Mouse (Mus musculus) limb, embryonic 11.5 days (tissue): ENCODE results near the gene Hnrnpm. TPM values are rescaled to one million over a fixed set of nuclear protein-coding genes. Genes with fewer than 3 reads are reported as not detected.

ENCODE experiments used
- ATAC-seq: fragments of 200-750 bp; cut with Nextera tagmentation; 2 replicates; pipeline ENCODE4 v1.8.0; 2017; ENCODE audit warnings: low read depth; ENCODE audit not compliant: insufficient number of reproducible peaks, low FRiP score, low TSS enrichment
- DNase-seq: peaks from one replicate; pipeline ENCODE4 v3.0.0-alpha.2; 2015; ENCODE audit warnings: low spot score
- H3K27ac ChIP-seq: fragments of 300-500 bp; sonication (generic); replicated peaks from 2 replicates; pipeline ENCODE4 v1.5.1; 2014; ENCODE audit warnings: low read depth, mild to moderate bottlenecking, low read length
- H3K27me3 ChIP-seq: fragments of 300-500 bp; sonication (generic); 2 replicates; pipeline ENCODE4 v1.6.1; 2014; ENCODE audit warnings: mild to moderate bottlenecking, low read length, mixed read lengths; ENCODE audit not compliant: control insufficient read depth, insufficient read depth
- H3K36me3 ChIP-seq: fragments of 300-500 bp; sonication (generic); 2 replicates; pipeline ENCODE4 v1.6.1; 2014; ENCODE audit warnings: mild to moderate bottlenecking, low read length, moderate library complexity, mixed read lengths; ENCODE audit not compliant: control insufficient read depth, insufficient read depth
- H3K4me1 ChIP-seq: fragments of 300-500 bp; sonication (generic); 2 replicates; pipeline ENCODE4 v1.6.1; 2014; ENCODE audit warnings: low read length, mixed read lengths; ENCODE audit not compliant: control insufficient read depth, insufficient read depth
- H3K4me2 ChIP-seq: fragments of 300-500 bp; sonication (generic); 2 replicates; pipeline ENCODE4 v1.6.1; 2014; ENCODE audit warnings: low read depth, mild to moderate bottlenecking, moderate library complexity; ENCODE audit not compliant: severe bottlenecking
- H3K4me3 ChIP-seq: fragments of 300-500 bp; sonication (generic); 2 replicates; pipeline ENCODE4 v1.5.1; 2014; ENCODE audit warnings: low read depth, low read length
- H3K9ac ChIP-seq: fragments of 300-500 bp; sonication (generic); 2 replicates; pipeline ENCODE4 v1.6.1; 2014; ENCODE audit warnings: mild to moderate bottlenecking, low read length
- H3K9me3 ChIP-seq: fragments of 300-500 bp; sonication (generic); 2 replicates; pipeline ENCODE4 v1.6.1; 2016; ENCODE audit warnings: low read length; ENCODE audit not compliant: control insufficient read depth
- WGBS: fragments of 180-500 bp; shearing (Covaris S2); extraction: QIAGEN DNeasy Blood & Tissue Kit; methylation state at CpG from one replicate; pipeline ENCODE4 v1.1.7; 2014; 5-methylcytosine and 5-hydroxymethylcytosine counted together
- polyA plus RNA-seq: library from polyadenylated mRNA; unstranded; fragments of >200 nt; fragmentation: Nextera tagmentation; extraction: Ambion mirVana; gene quantifications from 2 replicates; pipeline ENCODE4 v1.2.1, GENCODE M21; 2014

Gene Hnrnpm
- polyA plus RNA-seq, 1 experiment from 2014 or later = 644 TPM

GRCm38 (mm10) chr17:33600831-33601230 lies 85.8 kb downstream of the Hnrnpm start:
- no peaks in the 10 kb centered on the region for H3K27me3 ChIP-seq
- no peak for ATAC-seq
- H3K4me1 ChIP-seq = no peaks in the 10 kb centered on the region
- H3K4me2 ChIP-seq = no peak overlapping the region
- no peaks in the 10 kb centered on the region for H3K36me3 ChIP-seq
- WGBS = 84% methylated on average over 3 of the region's 3 CpGs
- peaks cover 6% of the 10 kb centered on the region; the same call in 1 of the 2 replicates for H3K9me3 ChIP-seq
- DNase-seq = no peak
- H3K27ac ChIP-seq = no peak overlapping the region
- H3K4me3 ChIP-seq = no peak overlapping the region
- H3K9ac ChIP-seq = no peak overlapping the region

GRCm38 (mm10) chr17:33599836-33600475 lies 86.7 kb downstream of the Hnrnpm start:
- Histone ChIP-seq H3K4me1 (no peaks in the 10 kb centered on the region), H3K9ac (no peak overlapping the region), H3K36me3 (no peaks in the 10 kb centered on the region), H3K9me3 (peaks cover 6% of the 10 kb centered on the region; the same call in 1 of the 2 replicates), H3K4me3 (no peak overlapping the region), H3K27ac (no peak overlapping the region), H3K27me3 (no peaks in the 10 kb centered on the region), H3K4me2 (no peak overlapping the region)
- no peak for DNase-seq
- ATAC-seq = no peak
- 90% methylated on average over 8 of the region's 8 CpGs for WGBS

GRCm38 (mm10) chr17:33598506-33598905 lies 88.2 kb downstream of the Hnrnpm start:
- H3K4me2 ChIP-seq = no peak overlapping the region
- no peak for ATAC-seq
- H3K27ac ChIP-seq = no peak overlapping the region
- no peak overlapping the region for H3K9ac ChIP-seq
- DNase-seq = no peak
- H3K4me3 ChIP-seq = no peak overlapping the region
- WGBS = 93% methylated on average over 5 of the region's 5 CpGs
- H3K9me3 ChIP-seq = peaks cover 6% of the 10 kb centered on the region; the same call in 1 of the 2 replicates
- no peaks in the 10 kb centered on the region for H3K36me3 ChIP-seq
- no peaks in the 10 kb centered on the region for H3K4me1 ChIP-seq
- H3K27me3 ChIP-seq = no peaks in the 10 kb centered on the region

GRCm38 (mm10) chr17:33597271-33597670 lies 89.4 kb downstream of the Hnrnpm start:
- Histone ChIP-seq H3K9ac (no peak overlapping the region), H3K4me2 (no peak overlapping the region), H3K27ac (no peak overlapping the region), H3K27me3 (no peaks in the 10 kb centered on the region), H3K4me3 (no peak overlapping the region), H3K9me3 (peaks cover 6% of the 10 kb centered on the region; the same call in 1 of the 2 replicates), H3K36me3 (no peaks in the 10 kb centered on the region), H3K4me1 (no peaks in the 10 kb centered on the region)
- DNase-seq = no peak
- no peak for ATAC-seq

Other genes with a start within 250 kb of the Hnrnpm start
- 72.1 and 78.7 TPM in 2 replicates for gene Adamts10, start 162.7 kb downstream of the Hnrnpm start, polyA plus RNA-seq
- gene Myo1f, start 131.2 kb downstream of the Hnrnpm start, polyA plus RNA-seq = 1.1 and 1.5 TPM in 2 replicates
- 72.9 and 75.7 TPM in 2 replicates for gene Zfp414, start 57.8 kb downstream of the Hnrnpm start, polyA plus RNA-seq
- gene Pram1, start 48.8 kb downstream of the Hnrnpm start, polyA plus RNA-seq = 0.67 and 0.84 TPM in 2 replicates
- 30.3 and 30.6 TPM in 2 replicates for gene March2, start 31.8 kb upstream of the Hnrnpm start, polyA plus RNA-seq
- 270 and 277 TPM in 2 replicates for gene Rab11b, start 73.7 kb upstream of the Hnrnpm start, polyA plus RNA-seq
- gene Angptl4, start 95.0 kb upstream of the Hnrnpm start, polyA plus RNA-seq = 37.9 and 43.6 TPM in 2 replicates
- gene Kank3, start 123.7 kb upstream of the Hnrnpm start, polyA plus RNA-seq = 23.0 and 25.1 TPM in 2 replicates
- 1,083 and 1,144 TPM in 2 replicates for gene Rps28, start 137.7 kb upstream of the Hnrnpm start, polyA plus RNA-seq
- 457 and 474 TPM in 2 replicates for gene Ndufa7, start 137.7 kb upstream of the Hnrnpm start, polyA plus RNA-seq
- gene Cd320, start 156.2 kb upstream of the Hnrnpm start, polyA plus RNA-seq = 85.5 and 91.5 TPM in 2 replicates
- not detected in 2 replicates for gene Gm7029, start 187.0 kb upstream of the Hnrnpm start, polyA plus RNA-seq
- 12.3 and 12.5 TPM in 2 replicates for gene Kifc1, start 203.8 kb upstream of the Hnrnpm start, polyA plus RNA-seq
- gene Platr17, start 218.3 kb upstream of the Hnrnpm start, polyA plus RNA-seq = 0.19 and 0.48 TPM in 2 replicates
- gene Daxx, start 222.6 kb upstream of the Hnrnpm start, polyA plus RNA-seq = 66.8 and 71.3 TPM in 2 replicates
- gene Tapbp, start 229.0 kb upstream of the Hnrnpm start, polyA plus RNA-seq = 12.5 and 14.8 TPM in 2 replicates
- gene Zbtb22, start 229.0 kb upstream of the Hnrnpm start, polyA plus RNA-seq = 10.1 and 11.8 TPM in 2 replicates
- gene Rgl2, start 242.7 kb upstream of the Hnrnpm start, polyA plus RNA-seq = 37.3 and 38.7 TPM in 2 replicates